Mouse (Mus musculus): ENCODE measurements around the gene Clmn. TPM values are rescaled to one million over a fixed set of nuclear protein-coding genes. Genes with fewer than 3 reads are reported as not detected.
A peak's percentile ranks its signal among the peaks of the same experiment; 100 is the strongest.

The Clmn gene
- polyA plus RNA-seq, 1 experiment from 2014 or later, result 5.5 TPM

DNA sequence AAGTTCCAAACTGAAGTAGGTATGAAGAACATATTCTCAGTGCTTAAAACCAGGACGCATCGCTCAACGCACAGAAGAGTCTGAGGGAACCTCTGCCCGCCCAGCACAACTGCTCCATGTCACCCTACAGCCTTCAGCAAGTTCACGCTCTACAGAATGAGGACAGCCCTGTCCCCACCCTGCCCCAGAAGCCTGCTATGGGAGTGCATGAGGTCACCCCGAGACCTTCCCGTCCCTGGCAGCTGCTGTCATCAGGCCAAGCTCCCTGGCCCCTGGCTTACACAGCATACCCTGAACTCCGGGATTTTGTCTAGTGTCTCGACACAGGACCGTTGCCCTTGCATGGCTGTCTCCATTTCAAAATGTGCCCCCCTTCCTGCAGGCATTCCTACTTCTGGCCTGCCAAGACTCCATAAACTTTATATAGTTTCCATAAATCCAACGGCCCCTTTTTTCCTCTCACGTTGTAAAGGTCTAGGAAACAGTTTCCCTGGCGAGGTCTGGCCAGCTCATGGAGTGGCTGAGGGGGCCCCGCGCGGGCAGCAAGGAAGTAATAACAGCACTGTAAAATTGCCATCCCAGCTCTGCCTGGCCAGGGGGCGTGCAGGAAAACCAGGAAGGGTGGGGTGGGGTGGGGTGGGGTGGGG lies 56.3 kb downstream of the Clmn start:
- H3K4me2 ChIP-seq (replicated peaks; ENCODE audit: low read depth), result no peak overlapping the region
- DNase-seq (ENCODE audit: low spot score) (no peak), ATAC-seq (ENCODE audit: low FRiP score, low TSS enrichment) (no peak)
- no peak overlapping the region for H3K27ac ChIP-seq (replicated peaks)
- H3K4me3 ChIP-seq (ENCODE audit: low read depth, low read length), result no peak overlapping the region
- H3K9ac ChIP-seq (ENCODE audit: low read length), result no peak overlapping the region
- H3K36me3 ChIP-seq (ENCODE audit: control insufficient read depth, insufficient read depth, low read length), result no peaks in the 10 kb centered on the region
- H3K27me3 ChIP-seq (ENCODE audit: control insufficient read depth, insufficient read depth, low read length), result no peaks in the 10 kb centered on the region
- TF ChIP-seq EP300 (optimal IDR thresholded peaks at IDR 0.05) (no peak), CTCF (IDR thresholded peaks at IDR 0.05; ENCODE audit: low read depth) (no peak)
- no peaks in the 10 kb centered on the region for H3K4me1 ChIP-seq (replicated peaks; ENCODE audit: control insufficient read depth, insufficient read depth)
- no peaks in the 10 kb centered on the region for H3K9me3 ChIP-seq (ENCODE audit: control insufficient read depth, low read length)
- WGBS, result 63% methylated on average over 16 of the region's 17 CpGs

DNA sequence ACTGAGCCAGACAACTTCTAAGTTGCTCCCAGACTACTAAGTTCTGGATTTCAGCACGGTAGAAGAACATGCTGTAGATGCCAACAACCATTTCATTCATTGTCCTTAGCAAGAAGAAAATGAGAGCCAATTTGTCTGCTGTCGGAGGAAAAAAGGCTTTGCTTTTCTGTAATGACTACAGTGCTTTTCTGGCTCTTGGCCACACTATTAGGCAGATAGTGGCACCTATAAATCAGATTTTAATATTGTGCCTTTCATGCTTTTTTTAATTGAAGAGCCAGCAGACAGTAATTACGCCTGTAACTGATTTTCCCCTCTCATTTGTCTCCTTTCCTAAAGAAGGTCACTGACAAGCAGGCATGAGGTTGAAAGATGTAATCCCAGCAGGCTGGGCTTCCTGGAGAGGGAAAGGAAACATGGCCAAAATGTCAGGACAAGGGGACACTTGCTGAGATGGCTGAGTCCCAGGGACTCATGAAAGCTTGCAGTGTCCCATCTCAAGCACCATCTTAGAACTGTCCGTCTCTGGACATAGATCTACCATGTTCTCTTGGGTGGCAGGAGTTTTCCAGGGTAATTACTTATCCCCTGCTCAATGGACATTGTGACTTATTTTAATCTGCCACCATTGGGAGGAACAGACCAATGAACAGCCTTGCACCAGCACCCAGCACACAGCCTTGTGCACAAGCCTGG lies 58.0 kb downstream of the Clmn start:
- no peak overlapping the region for H3K9ac ChIP-seq (ENCODE audit: low read length)
- ATAC-seq (ENCODE audit: low FRiP score, low TSS enrichment) (no peak), DNase-seq (ENCODE audit: low spot score) (no peak)
- H3K27me3 ChIP-seq (ENCODE audit: control insufficient read depth, insufficient read depth, low read length), result no peaks in the 10 kb centered on the region
- 65% methylated on average over 4 of the region's 4 CpGs for WGBS
- H3K36me3 ChIP-seq (ENCODE audit: control insufficient read depth, insufficient read depth, low read length), result no peaks in the 10 kb centered on the region
- no peaks in the 10 kb centered on the region for H3K9me3 ChIP-seq (ENCODE audit: control insufficient read depth, low read length)
- H3K4me1 ChIP-seq (replicated peaks; ENCODE audit: control insufficient read depth, insufficient read depth), result no peaks in the 10 kb centered on the region
- no peak overlapping the region for H3K4me3 ChIP-seq (ENCODE audit: low read depth, low read length)
- TF ChIP-seq CTCF (IDR thresholded peaks at IDR 0.05; ENCODE audit: low read depth) (no peak), EP300 (optimal IDR thresholded peaks at IDR 0.05) (no peak)
- H3K27ac ChIP-seq (replicated peaks), result no peak overlapping the region
- no peak overlapping the region for H3K4me2 ChIP-seq (replicated peaks; ENCODE audit: low read depth)

- no peak for ATAC-seq (ENCODE audit: low FRiP score, low TSS enrichment)
- Histone ChIP-seq H3K27ac (replicated peaks) (no peak overlapping the region), H3K9ac (ENCODE audit: low read length) (no peak overlapping the region), H3K4me1 (replicated peaks; ENCODE audit: control insufficient read depth, insufficient read depth) (no peaks in the 10 kb centered on the region), H3K9me3 (ENCODE audit: control insufficient read depth, low read length) (no peaks in the 10 kb centered on the region), H3K4me3 (ENCODE audit: low read depth, low read length) (no peak overlapping the region), H3K27me3 (ENCODE audit: control insufficient read depth, insufficient read depth, low read length) (no peaks in the 10 kb centered on the region), H3K4me2 (replicated peaks; ENCODE audit: low read depth) (no peak overlapping the region), H3K36me3 (ENCODE audit: control insufficient read depth, insufficient read depth, low read length) (peaks cover 3% of the 10 kb centered on the region; the same call in 1 of the 2 replicates)
- 51% methylated on average over 9 of the region's 9 CpGs for WGBS
- no peak for DNase-seq (ENCODE audit: low spot score)
- no peak for TF ChIP-seq EP300 (optimal IDR thresholded peaks at IDR 0.05)
- no peak for TF ChIP-seq CTCF (IDR thresholded peaks at IDR 0.05; ENCODE audit: low read depth)
These were observed 63.2 kb downstream of the Clmn start for GRCm38 (mm10) chr12:104801494-104802260.

GRCm38 (mm10) chr12:104799365-104799764 lies 65.5 kb downstream of the Clmn start:
- DNase-seq (ENCODE audit: low spot score), result no peak
- Histone ChIP-seq H3K4me3 (ENCODE audit: low read depth, low read length) (no peak overlapping the region), H3K36me3 (ENCODE audit: control insufficient read depth, insufficient read depth, low read length) (peaks cover 3% of the 10 kb centered on the region; the same call in 1 of the 2 replicates), H3K4me2 (replicated peaks; ENCODE audit: low read depth) (no peak overlapping the region), H3K9me3 (ENCODE audit: control insufficient read depth, low read length) (no peaks in the 10 kb centered on the region), H3K27ac (replicated peaks) (no peak overlapping the region), H3K4me1 (replicated peaks; ENCODE audit: control insufficient read depth, insufficient read depth) (no peaks in the 10 kb centered on the region), H3K9ac (ENCODE audit: low read length) (no peak overlapping the region), H3K27me3 (ENCODE audit: control insufficient read depth, insufficient read depth, low read length) (no peaks in the 10 kb centered on the region)
- no peak for TF ChIP-seq EP300 (optimal IDR thresholded peaks at IDR 0.05)
- peak; percentile 40 for TF ChIP-seq CTCF (IDR thresholded peaks at IDR 0.05; ENCODE audit: low read depth)
- WGBS, result 95% methylated on average over 3 of the region's 3 CpGs
- no peak for ATAC-seq (ENCODE audit: low FRiP score, low TSS enrichment)

GRCm38 (mm10) chr12:104797905-104798304 lies 67.0 kb downstream of the Clmn start:
- no peaks in the 10 kb centered on the region for H3K9me3 ChIP-seq (ENCODE audit: control insufficient read depth, low read length)
- TF ChIP-seq CTCF (IDR thresholded peaks at IDR 0.05; ENCODE audit: low read depth) (no peak), EP300 (optimal IDR thresholded peaks at IDR 0.05) (no peak)
- H3K9ac ChIP-seq (ENCODE audit: low read length), result no peak overlapping the region
- peaks cover 3% of the 10 kb centered on the region; the same call in 1 of the 2 replicates for H3K36me3 ChIP-seq (ENCODE audit: control insufficient read depth, insufficient read depth, low read length)
- H3K4me1 ChIP-seq (replicated peaks; ENCODE audit: control insufficient read depth, insufficient read depth), result no peaks in the 10 kb centered on the region
- no peak for DNase-seq (ENCODE audit: low spot score)
- no peaks in the 10 kb centered on the region for H3K27me3 ChIP-seq (ENCODE audit: control insufficient read depth, insufficient read depth, low read length)
- H3K27ac ChIP-seq (replicated peaks), result no peak overlapping the region
- no peak for ATAC-seq (ENCODE audit: low FRiP score, low TSS enrichment)
- WGBS, result 93% methylated on average over 6 of the region's 6 CpGs
- H3K4me2 ChIP-seq (replicated peaks; ENCODE audit: low read depth), result no peak overlapping the region
- H3K4me3 ChIP-seq (ENCODE audit: low read depth, low read length), result no peak overlapping the region
